Mouse (Mus musculus): ENCODE data around the gene Ssx2ip.

DNA sequence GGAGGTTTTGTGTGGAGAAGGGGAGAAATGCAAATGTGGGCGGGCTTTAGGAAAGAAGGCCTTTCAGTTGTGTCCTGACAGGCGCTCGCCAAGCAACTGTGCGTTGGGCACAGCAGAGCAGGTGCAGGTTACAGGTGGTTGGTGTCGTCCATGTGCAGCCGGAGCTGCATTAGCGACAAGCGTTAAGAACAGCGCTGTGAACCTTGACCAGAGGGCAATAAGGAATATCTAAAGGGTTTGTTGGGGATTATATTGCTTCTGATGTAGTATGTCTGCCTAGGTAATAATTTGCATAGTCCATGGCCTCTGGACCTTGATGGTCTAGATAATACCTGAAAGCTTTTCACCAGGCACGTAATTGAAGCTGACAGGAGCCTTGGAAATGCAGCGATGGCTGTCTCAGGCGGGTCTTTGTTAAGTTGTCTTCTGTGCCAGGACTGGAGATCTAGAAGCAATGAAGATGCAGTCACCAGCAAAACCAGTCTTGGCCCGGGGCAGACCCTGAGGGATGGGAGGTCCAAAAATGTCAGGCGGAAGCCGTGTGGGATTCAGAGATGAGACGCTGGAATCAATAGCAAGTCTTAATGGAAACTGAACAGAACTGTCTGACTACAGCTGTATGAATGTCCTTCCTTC lies 2.8 kb downstream of the Ssx2ip start:
- no peak for TF ChIP-seq GATA1 (IDR thresholded peaks at IDR 0.05; ENCODE audit: borderline replicate concordance, low read length)
- TF ChIP-seq CTCF (IDR thresholded peaks at IDR 0.05; ENCODE audit: low read depth, low read length): no peak

Measured in G1E (cell line).